Mouse (Mus musculus) erythroid progenitor cell, adult 5-6 weeks (primary cell): ENCODE data around the gene Ilf2. TPM values are rescaled to one million over a fixed set of nuclear protein-coding genes. Genes with fewer than 3 reads are reported as not detected.

ENCODE experiments used
- ATAC-seq: replicated peaks from 2 replicates; pipeline ENCODE4 v1.8.0; 2016; ENCODE audit warnings: moderate number of reproducible peaks, mild to moderate bottlenecking, moderate TSS enrichment, inconsistent platforms; ENCODE audit not compliant: poor library complexity, low FRiP score, severe bottlenecking
- total RNA-seq, 2 experiments: library from RNA; stranded (forward) in 1 of 2; stranded (reverse) in 1 of 2; fragments of 150-400 nt in 1 of 2; fragments of 186-747, 209-891 nt in 1 of 2; gene quantifications; 2 replicates each; pipeline versions ENCODE4 v1.2.3 to v1.2.4; 2015 to 2017; ENCODE audit warnings: low replicate concordance in 2 of 2

Gene Ilf2
- total RNA-seq, 2 experiments from 2014 or later, result 61.6 to 150 TPM

DNA sequence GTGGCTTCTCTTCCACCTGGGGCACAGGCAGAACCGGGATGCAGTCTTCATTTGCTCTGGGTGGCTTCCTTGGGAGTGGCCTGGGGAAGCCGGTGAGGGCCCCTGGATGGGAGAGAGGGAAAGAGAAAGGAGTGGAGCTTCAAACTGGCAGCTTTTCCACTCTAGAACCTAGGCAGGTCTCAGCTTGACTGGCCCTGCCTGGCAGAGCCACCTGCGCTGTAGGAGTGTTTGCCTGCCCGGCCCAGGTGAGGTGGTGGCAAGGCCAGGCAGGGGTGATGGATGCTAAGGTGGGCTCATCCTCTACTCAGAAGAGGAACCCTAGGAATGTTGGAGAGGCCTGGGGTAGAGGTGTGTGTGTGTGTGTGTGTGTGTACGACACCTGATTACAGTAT lies 62.0 kb downstream of the Ilf2 start:
- no peak for ATAC-seq

Other genes starting within 250 kb of the Ilf2 start
- 10.9 and 46.5 TPM in 2 replicates for gene Jtb, start 244.5 kb upstream of the Ilf2 start, total RNA-seq (2015; ENCODE audit: low replicate concordance)
- 1.9 and 9.1 TPM in 2 replicates for gene Jtb, start 244.5 kb upstream of the Ilf2 start, total RNA-seq (2017; ENCODE audit: low replicate concordance)
- not detected in 2 replicates for gene Creb3l4, start 232.6 kb upstream of the Ilf2 start, total RNA-seq (2015; ENCODE audit: low replicate concordance)
- gene Creb3l4, start 232.6 kb upstream of the Ilf2 start, total RNA-seq (2017; ENCODE audit: low replicate concordance), result not detected in 2 replicates
- gene Slc39a1, start 228.0 kb upstream of the Ilf2 start, total RNA-seq (2015; ENCODE audit: low replicate concordance), result 2.1 and 5.0 TPM in 2 replicates
- gene Slc39a1, start 228.0 kb upstream of the Ilf2 start, total RNA-seq (2017; ENCODE audit: low replicate concordance), result 2.2 and 7.4 TPM in 2 replicates
- 10.8 and 14.3 TPM in 2 replicates for gene Crtc2, start 222.0 kb upstream of the Ilf2 start, total RNA-seq (2015; ENCODE audit: low replicate concordance)
- gene Crtc2, start 222.0 kb upstream of the Ilf2 start, total RNA-seq (2017; ENCODE audit: low replicate concordance), result 5.3 and 16.5 TPM in 2 replicates
- gene Dennd4b, start 210.9 kb upstream of the Ilf2 start, total RNA-seq (2015; ENCODE audit: low replicate concordance), result 13.3 and 40.2 TPM in 2 replicates
- gene Dennd4b, start 210.9 kb upstream of the Ilf2 start, total RNA-seq (2017; ENCODE audit: low replicate concordance), result 3.2 and 13.5 TPM in 2 replicates
- 55.8 and 59.8 TPM in 2 replicates for gene Gatad2b, start 182.9 kb upstream of the Ilf2 start, total RNA-seq (2015; ENCODE audit: low replicate concordance)
- 47.2 and 47.7 TPM in 2 replicates for gene Gatad2b, start 182.9 kb upstream of the Ilf2 start, total RNA-seq (2017; ENCODE audit: low replicate concordance)
- gene Slc27a3, start 86.2 kb upstream of the Ilf2 start, total RNA-seq (2015; ENCODE audit: low replicate concordance), result not detected in 2 replicates
- 1.0 TPM in 1 of 2 replicates, not detected in the other for gene Slc27a3, start 86.2 kb upstream of the Ilf2 start, total RNA-seq (2017; ENCODE audit: low replicate concordance)
- gene Ints3, start 42.5 kb upstream of the Ilf2 start, total RNA-seq (2015; ENCODE audit: low replicate concordance), result 6.7 and 12.6 TPM in 2 replicates
- 13.2 and 18.2 TPM in 2 replicates for gene Ints3, start 42.5 kb upstream of the Ilf2 start, total RNA-seq (2017; ENCODE audit: low replicate concordance)
- gene Npr1, start 10.3 kb upstream of the Ilf2 start, total RNA-seq (2015; ENCODE audit: low replicate concordance), result not detected in 2 replicates
- not detected in 2 replicates for gene Npr1, start 10.3 kb upstream of the Ilf2 start, total RNA-seq (2017; ENCODE audit: low replicate concordance)
- 11.3 and 17.7 TPM in 2 replicates for gene Snapin, start 14.9 kb downstream of the Ilf2 start, total RNA-seq (2015; ENCODE audit: low replicate concordance)
- gene Snapin, start 14.9 kb downstream of the Ilf2 start, total RNA-seq (2017; ENCODE audit: low replicate concordance), result 13.1 and 16.4 TPM in 2 replicates
- gene Chtop, start 33.4 kb downstream of the Ilf2 start, total RNA-seq (2015; ENCODE audit: low replicate concordance), result 78.9 and 101 TPM in 2 replicates
- gene Chtop, start 33.4 kb downstream of the Ilf2 start, total RNA-seq (2017; ENCODE audit: low replicate concordance), result 47.3 and 66.6 TPM in 2 replicates
- gene S100a1, start 38.3 kb downstream of the Ilf2 start, total RNA-seq (2015; ENCODE audit: low replicate concordance), result 27.7 and 33.9 TPM in 2 replicates
- 18.2 and 22.8 TPM in 2 replicates for gene S100a1, start 38.3 kb downstream of the Ilf2 start, total RNA-seq (2017; ENCODE audit: low replicate concordance)
- 8.8 and 10.8 TPM in 2 replicates for gene S100a13, start 38.3 kb downstream of the Ilf2 start, total RNA-seq (2015; ENCODE audit: low replicate concordance)
- gene S100a13, start 38.3 kb downstream of the Ilf2 start, total RNA-seq (2017; ENCODE audit: low replicate concordance), result 6.7 and 9.5 TPM in 2 replicates
- not detected in 2 replicates for gene S100a14, start 50.7 kb downstream of the Ilf2 start, total RNA-seq (2015; ENCODE audit: low replicate concordance)
- gene S100a14, start 50.7 kb downstream of the Ilf2 start, total RNA-seq (2017; ENCODE audit: low replicate concordance), result not detected in 2 replicates
- not detected in 2 replicates for gene S100a16, start 61.1 kb downstream of the Ilf2 start, total RNA-seq (2015; ENCODE audit: low replicate concordance)
- not detected in 2 replicates for gene S100a16, start 61.1 kb downstream of the Ilf2 start, total RNA-seq (2017; ENCODE audit: low replicate concordance)
- gene S100a3, start 84.5 kb downstream of the Ilf2 start, total RNA-seq (2015; ENCODE audit: low replicate concordance), result not detected in 2 replicates
- gene S100a3, start 84.5 kb downstream of the Ilf2 start, total RNA-seq (2017; ENCODE audit: low replicate concordance), result not detected in 2 replicates
- gene S100a2, start 114.1 kb downstream of the Ilf2 start, total RNA-seq (2015; ENCODE audit: low replicate concordance), result not detected in 2 replicates
- gene S100a2, start 114.1 kb downstream of the Ilf2 start, total RNA-seq (2017; ENCODE audit: low replicate concordance), result not detected in 2 replicates
- gene Gm42674, start 125.8 kb downstream of the Ilf2 start, total RNA-seq (2015; ENCODE audit: low replicate concordance), result not detected in 2 replicates
- not detected in 2 replicates for gene Gm42674, start 125.8 kb downstream of the Ilf2 start, total RNA-seq (2017; ENCODE audit: low replicate concordance)
- 36.9 and 83.6 TPM in 2 replicates for gene S100a4, start 127.6 kb downstream of the Ilf2 start, total RNA-seq (2015; ENCODE audit: low replicate concordance)
- gene S100a4, start 127.6 kb downstream of the Ilf2 start, total RNA-seq (2017; ENCODE audit: low replicate concordance), result 29.4 and 37.4 TPM in 2 replicates
- not detected in 2 replicates for gene S100a5, start 132.4 kb downstream of the Ilf2 start, total RNA-seq (2015; ENCODE audit: low replicate concordance)
- gene S100a5, start 132.4 kb downstream of the Ilf2 start, total RNA-seq (2017; ENCODE audit: low replicate concordance), result not detected in 2 replicates
- 132 and 138 TPM in 2 replicates for gene S100a6, start 136.8 kb downstream of the Ilf2 start, total RNA-seq (2015; ENCODE audit: low replicate concordance)
- gene S100a6, start 136.8 kb downstream of the Ilf2 start, total RNA-seq (2017; ENCODE audit: low replicate concordance), result 41.6 and 73.8 TPM in 2 replicates
- gene S100a7a, start 177.9 kb downstream of the Ilf2 start, total RNA-seq (2015; ENCODE audit: low replicate concordance), result not detected in 2 replicates
- gene S100a7a, start 177.9 kb downstream of the Ilf2 start, total RNA-seq (2017; ENCODE audit: low replicate concordance), result not detected in 2 replicates
- gene S100a8, start 192.9 kb downstream of the Ilf2 start, total RNA-seq (2015; ENCODE audit: low replicate concordance), result 5,294 and 6,274 TPM in 2 replicates
- gene S100a8, start 192.9 kb downstream of the Ilf2 start, total RNA-seq (2017; ENCODE audit: low replicate concordance), result 2,245 and 2,738 TPM in 2 replicates
- 7,257 and 9,005 TPM in 2 replicates for gene S100a9, start 219.6 kb downstream of the Ilf2 start, total RNA-seq (2015; ENCODE audit: low replicate concordance)
- gene S100a9, start 219.6 kb downstream of the Ilf2 start, total RNA-seq (2017; ENCODE audit: low replicate concordance), result 2,061 and 2,234 TPM in 2 replicates